Mouse (Mus musculus) E14TG2a.4 (cell line): ENCODE measurements around the gene Ubac2.

ENCODE experiments used
- CTCF ChIP-seq: conservative IDR thresholded peaks from 2 replicates; pipeline ENCODE4 v1.5.1; 2014; ENCODE audit warnings: low read length
- NANOG ChIP-seq: IDR thresholded peaks from 2 replicates; pipeline ENCODE4 v1.6.1; 2014; ENCODE audit warnings: borderline replicate concordance, low read length, mixed read lengths
- POU5F1 ChIP-seq: IDR thresholded peaks from 2 replicates; pipeline ENCODE4 v1.6.1; 2014; ENCODE audit warnings: low read length, borderline replicate concordance

DNA sequence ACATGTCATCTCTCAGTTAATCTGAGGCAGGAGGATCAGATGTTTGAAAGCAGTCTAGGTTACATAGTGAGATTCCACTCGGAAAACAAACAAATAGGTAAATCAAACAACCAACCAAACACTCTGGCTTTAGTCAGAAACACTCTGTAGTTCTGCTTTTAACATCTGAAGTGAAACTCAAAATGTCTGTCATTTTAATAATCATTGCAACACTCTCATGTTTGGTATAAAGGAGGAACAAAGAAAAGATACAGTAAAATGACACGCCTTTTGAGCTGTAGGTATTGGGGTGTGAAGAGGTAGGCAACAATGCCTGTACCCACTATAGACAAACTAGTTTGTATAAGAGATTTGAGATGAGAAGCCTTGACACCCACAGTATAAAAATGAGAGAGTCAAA lies 5.2 kb upstream of the Ubac2 start:
- TF ChIP-seq CTCF (no peak), POU5F1 (no peak), NANOG (no peak)
